Mouse (Mus musculus): ENCODE data around the gene Sde2. TPM values are rescaled to one million over a fixed set of nuclear protein-coding genes. Genes with fewer than 3 reads are reported as not detected.

Gene Sde2
- total RNA-seq, 2 experiments from 2014 or later: 12.4 to 14.9 TPM

DNA sequence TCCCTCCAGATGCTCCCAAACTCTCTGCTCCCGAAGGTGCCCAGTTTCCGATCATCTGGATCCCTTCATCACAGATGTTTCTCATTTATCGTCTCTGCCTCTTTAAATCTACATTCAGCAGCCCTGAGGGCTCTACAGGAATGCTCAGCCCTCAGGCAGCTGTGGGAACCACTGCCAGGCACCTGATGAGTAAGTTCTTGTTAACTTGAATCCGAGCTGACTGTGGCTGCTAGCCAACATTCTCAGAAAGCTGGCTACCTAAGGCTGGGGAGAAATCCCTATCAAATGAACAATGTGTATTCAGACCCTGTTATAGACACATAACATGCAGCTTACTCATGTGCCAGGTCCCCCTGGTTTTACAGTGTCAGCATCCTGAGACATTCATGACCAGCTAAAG, 62.9 kb downstream of the Sde2 start:
- DNase-seq: no peak
- intact Hi-C loops (cut with DNase I): no loop called here

DNA sequence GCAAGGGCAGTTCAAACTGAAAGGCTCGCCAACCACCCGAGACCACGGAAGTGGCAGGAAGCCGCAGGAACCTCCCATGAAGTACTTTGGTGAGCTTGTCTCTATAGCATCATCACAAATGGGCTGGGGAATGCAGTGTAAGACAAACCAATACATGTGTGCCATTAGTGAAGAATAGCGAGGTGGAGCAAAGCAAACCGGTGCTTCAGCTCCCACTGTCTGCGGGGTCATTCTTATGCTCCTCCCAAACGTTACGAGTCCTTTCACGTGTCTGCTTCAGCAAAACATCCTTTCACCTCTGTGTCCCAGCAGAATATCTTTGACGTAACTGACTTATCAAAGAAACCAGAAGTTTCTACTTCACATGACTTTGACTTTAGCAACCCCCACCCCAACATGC, 65.5 kb downstream of the Sde2 start:
- intact Hi-C loops (cut with DNase I): no loop called here
- DNase-seq: no peak

DNA sequence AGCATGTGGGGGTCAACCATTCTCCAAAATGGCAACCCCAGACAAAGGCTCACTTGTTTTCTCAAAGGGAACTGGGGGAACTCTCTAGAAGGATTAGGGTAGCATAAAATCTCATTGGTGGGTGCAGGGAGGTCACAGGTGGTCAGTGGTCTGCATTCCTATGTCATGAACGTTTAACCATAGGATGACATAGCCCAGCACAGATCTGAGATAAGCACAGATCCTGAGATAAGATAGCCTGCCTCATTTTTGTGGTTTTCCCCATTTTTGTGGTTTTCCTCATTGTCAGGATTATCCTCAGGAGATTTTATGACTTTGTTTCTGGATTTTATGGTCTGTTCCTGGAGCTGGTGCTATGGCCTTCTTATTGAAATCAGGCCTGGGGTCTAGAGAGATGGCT, 66.1 kb downstream of the Sde2 start:
- DNase-seq: no peak
- intact Hi-C loops (cut with DNase I): no loop called here

Other genes starting within 250 kb of the Sde2 start
- 1 to 10 TPM; 3.8 to 4.1 TPM for gene Lin9, start 210.0 kb upstream of the Sde2 start, total RNA-seq (2021)
- gene Mixl1, start 154.1 kb upstream of the Sde2 start, total RNA-seq (2021): not detected
- 10 to 100 TPM; 24.5 to 25.3 TPM for gene Acbd3, start 125.1 kb upstream of the Sde2 start, total RNA-seq (2021)
- gene H3f3a, start 37.2 kb upstream of the Sde2 start, total RNA-seq (2021): 100 to 1,000 TPM; 659 to 710 TPM
- gene Lefty2, start 42.0 kb downstream of the Sde2 start, total RNA-seq (2021): under 1 TPM in 1 of 2 experiments, not detected in 1; 0.07 TPM
- 10 to 100 TPM; 14.8 to 15.1 TPM for gene Pycr2, start 53.2 kb downstream of the Sde2 start, total RNA-seq (2021)
- under 1 TPM; 0.66 to 0.81 TPM for gene Lefty1, start 83.9 kb downstream of the Sde2 start, total RNA-seq (2021)
- 10 to 100 TPM; 14.9 to 15.3 TPM for gene Tmem63a, start 91.2 kb downstream of the Sde2 start, total RNA-seq (2021)
- 10 to 100 TPM; 20.7 to 25.9 TPM for gene Ephx1, start 169.8 kb downstream of the Sde2 start, total RNA-seq (2021)
- not detected for gene 9130409I23Rik, start 200.1 kb downstream of the Sde2 start, total RNA-seq (2021)

Measured in heart, postnatal 14 days (tissue).